Mouse (Mus musculus): ENCODE results near the gene Atp6v1e2. TPM values are rescaled to one million over a fixed set of nuclear protein-coding genes. Genes with fewer than 3 reads are reported as not detected.

Gene Atp6v1e2
- total RNA-seq (2015) (not detected in 2 replicates), total RNA-seq (2017) (not detected in 2 replicates)

DNA sequence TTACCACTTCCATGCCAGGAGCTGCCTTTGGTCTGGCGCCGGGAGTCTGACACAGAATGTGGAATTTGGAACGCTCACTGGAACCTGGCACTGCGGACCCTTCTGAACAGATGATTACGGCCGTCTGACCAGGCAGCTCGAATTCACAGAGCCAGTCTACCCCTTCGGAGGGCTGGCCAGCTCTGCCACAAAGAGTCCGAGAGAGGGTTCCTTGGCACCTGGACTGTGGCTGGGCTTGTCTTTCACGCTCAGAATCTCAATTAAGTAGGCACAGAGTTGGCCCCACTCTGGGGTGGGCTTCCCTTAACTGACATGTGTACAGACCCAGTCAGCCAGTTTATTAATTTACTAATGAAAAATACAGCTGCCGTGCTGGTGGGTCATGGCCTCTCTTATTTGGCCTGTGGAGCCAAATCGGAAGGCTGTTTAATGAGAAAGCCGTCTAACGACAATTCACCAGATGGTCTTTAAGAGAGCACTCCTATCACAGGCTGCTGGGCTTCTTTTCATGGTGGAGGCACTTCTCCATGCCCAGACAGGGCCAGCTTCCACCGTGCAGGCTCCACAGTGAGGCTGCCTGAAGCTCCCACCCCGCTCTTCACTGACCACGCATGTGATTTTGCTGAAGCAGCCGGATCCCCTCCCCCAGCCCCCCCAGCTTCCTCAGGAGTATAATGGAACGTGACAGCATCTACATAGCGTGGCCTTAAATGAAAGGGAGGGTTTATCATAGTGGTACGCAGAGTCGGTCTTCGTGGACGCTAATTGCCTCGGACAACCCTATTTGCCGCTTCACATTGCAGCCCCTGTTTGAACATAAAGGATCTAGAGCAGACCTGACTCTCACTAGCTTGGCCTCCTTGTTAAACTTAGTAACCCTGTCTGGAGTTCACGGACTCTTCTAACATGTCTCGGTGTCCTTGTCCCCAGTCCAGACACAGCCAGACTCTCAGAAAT is at the start of gene Atp6v1e2:
Gene Atp6v1e2 (minus strand): TSS at position 58 of the 957 bp plus-strand sequence.
- ATAC-seq (replicated peaks; ENCODE audit: poor library complexity), result no peak

DNA sequence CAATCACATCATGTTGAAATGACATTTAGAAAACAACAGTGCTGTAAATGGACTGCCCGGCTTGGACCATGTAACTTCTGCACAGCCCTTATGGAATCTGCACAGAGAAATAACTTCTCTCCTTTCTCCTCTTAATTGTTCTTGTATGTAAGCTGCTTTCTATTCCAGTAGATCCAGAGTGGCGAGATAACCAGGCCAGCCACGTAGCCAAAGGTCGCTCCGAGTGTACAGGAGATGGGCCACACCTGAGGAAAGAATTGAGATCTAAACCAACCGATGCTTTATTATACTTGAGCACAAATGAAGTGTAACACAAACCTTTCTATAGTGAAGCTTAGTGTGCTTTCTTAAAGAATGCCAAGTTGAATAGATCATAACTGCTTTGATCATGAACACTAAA is 49.6 kb upstream of the Atp6v1e2 start:
- ATAC-seq (replicated peaks; ENCODE audit: poor library complexity), result no peak

DNA sequence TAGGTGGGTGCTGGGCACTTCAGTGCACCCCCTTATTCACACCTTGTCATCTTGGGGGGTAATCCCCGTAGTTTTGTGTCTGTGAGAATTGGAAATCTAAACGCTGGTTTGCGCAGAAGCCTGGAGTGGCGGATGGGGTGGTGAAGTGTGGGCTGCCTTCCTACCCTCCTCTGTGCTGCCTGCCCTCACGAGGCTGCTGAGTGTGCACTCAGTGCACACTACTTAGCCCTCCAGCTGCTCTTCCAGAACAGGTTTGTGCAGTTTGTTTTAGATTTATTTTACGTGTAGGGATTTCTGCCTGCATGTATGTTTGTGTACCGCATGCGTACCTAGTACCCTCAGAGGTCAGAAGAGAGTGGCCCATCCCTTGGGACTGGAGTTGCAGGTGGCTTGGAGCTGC is 43.6 kb upstream of the Atp6v1e2 start:
- no peak for ATAC-seq (replicated peaks; ENCODE audit: poor library complexity)

DNA sequence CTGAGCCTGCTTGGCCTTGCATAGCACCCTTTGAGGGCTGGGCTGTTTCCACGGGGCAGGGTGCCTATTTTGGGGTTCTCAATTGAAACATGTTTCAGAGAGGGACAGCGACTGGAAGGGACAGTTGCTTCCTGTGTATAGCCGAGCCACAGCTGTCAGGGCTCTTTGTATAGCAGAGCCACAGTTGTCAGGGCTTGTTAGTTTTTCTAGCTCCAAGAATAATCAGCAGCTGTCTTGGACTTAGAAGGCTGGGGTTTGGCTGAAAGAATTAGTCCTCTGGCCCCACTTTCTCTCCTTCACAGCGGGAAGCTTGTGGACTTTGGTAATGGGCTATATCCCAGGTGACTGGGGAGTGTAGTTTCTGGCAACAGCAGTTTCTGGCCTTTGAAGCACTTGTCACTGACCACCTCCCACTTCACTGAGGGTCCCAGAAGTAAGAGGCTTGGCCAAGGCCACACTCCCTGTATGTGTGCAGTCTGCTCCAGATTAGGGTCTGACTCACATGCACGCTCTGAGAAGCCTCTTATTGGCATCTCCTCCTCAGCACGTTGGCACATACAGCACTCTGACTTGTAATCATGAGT is 41.0 kb upstream of the Atp6v1e2 start:
- ATAC-seq (replicated peaks; ENCODE audit: poor library complexity), result no peak

DNA sequence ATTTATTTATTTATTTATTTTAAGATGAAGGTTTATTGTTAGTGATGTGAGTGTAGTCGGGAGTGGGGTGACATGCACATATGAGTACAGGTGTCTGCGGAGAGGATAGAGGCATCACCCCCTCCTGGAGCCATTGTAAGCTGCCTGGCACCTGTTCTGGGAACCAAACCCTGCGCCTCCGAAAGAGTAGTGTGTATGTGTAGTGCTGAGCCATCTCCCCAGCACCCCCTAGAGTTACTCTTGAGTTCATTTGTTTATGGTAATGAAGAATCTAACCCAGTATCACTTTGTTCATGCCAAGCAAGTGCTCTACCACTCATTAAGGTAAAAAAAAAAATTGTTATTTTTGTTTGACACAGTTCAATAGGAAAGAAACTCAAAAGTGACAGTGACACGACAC is 40.5 kb upstream of the Atp6v1e2 start:
- ATAC-seq (replicated peaks; ENCODE audit: poor library complexity), result no peak

DNA sequence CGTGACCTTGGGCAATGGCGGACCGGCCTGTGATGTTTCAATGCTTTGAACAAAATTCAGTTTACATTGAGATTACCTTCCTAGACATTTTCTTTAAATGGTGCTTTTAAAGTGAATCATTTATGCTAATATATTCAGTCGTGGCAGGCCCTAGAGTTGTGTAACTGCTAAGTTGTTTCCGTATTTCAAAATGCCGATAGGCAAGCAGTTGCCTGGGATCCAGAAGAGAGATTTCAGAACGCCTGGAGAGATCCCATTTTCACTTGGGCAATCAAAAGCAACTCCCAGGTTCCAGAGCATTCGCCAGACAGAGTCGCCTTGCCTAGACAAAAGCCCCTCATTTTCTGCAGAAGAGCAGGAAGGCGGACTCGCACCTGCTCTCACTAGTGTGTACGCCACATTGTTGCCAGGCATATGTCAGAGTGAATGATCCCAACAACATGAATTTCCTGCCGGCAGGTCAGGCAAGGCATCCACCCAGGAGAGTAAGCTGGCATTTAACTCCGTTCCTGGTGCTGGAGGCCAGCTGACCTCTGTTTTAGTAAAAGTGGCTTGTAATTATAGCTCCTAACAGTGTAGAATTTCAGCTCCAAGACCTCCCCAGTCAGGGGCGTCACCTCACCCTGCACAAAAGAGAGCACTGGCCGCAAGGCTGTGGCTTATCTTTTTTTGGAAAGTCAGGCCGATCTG is 38.9 kb upstream of the Atp6v1e2 start:
- ATAC-seq (replicated peaks; ENCODE audit: poor library complexity), result 0 out of 2 replicates have a peak, but pooled peaks have one; percentile 42

DNA sequence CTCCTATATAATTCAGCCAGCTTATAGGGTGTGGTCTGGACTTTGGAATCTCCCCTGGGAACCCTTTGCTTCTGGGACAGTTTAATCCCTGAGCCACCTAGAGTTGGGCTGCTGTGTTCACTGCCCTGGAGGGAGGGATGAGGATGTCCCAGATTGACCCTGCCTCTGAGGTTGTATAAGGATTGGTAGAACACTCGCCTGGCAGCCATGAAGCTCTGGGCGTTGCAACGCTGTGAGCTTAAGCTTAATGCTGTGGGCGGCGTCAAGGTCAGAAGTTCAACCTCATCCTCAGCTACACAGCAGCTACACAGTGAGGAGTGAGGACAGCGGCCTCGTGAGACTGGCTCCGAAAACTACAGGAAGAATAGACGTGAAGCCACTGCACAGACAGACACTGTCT is 34.8 kb upstream of the Atp6v1e2 start:
- ATAC-seq (replicated peaks; ENCODE audit: poor library complexity), result no peak

DNA sequence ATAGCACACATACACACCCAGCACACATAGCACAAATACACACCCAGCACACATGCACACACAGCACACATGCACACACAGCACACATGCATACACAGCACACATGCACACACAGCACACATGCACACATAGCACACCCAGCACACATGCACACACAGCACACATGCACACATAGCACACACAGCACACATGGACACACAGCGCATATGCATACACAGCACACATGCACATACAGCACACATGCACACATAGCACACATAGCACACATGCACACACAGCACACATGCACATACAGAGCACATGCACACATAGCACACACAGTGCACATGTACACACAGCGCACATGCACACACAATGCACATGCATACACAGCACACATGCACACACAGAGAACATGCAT is 34.0 kb upstream of the Atp6v1e2 start:
- ATAC-seq (replicated peaks; ENCODE audit: poor library complexity), result no peak

DNA sequence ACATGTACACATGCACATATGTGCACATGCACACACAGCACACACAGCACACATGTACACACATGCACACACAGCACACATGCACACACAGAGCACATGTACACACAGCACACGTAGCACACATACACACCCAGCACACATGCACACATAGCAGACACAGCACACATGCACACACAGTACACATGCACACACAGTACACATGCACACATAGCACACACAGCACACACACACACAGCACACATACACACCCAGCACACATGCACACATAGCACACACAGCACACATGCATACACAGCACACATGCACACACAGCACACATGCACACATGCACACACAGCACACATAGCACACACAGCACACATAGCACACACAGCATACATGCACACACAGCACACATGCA is 33.5 kb upstream of the Atp6v1e2 start:
- ATAC-seq (replicated peaks; ENCODE audit: poor library complexity), result no peak

DNA sequence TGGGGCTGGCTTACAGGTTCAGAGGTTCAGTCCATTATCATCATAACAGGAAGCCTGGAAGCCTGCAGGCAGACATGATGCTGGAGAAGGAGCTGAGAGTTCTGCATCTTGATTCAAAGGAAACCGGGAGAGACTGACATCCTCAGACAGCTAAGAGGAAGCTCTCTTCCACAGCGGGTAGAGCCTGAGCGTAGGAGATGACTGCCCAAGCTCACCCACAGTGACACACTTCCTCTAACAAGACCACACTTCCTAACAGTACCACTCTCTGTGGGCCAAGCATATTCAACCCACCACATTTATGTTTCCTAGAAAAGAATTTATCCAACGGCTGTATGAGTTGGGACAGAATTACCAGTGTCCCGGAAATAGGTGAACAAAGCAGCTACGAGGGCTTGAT is 30.8 kb upstream of the Atp6v1e2 start:
- ATAC-seq (replicated peaks; ENCODE audit: poor library complexity), result peak; percentile 92

DNA sequence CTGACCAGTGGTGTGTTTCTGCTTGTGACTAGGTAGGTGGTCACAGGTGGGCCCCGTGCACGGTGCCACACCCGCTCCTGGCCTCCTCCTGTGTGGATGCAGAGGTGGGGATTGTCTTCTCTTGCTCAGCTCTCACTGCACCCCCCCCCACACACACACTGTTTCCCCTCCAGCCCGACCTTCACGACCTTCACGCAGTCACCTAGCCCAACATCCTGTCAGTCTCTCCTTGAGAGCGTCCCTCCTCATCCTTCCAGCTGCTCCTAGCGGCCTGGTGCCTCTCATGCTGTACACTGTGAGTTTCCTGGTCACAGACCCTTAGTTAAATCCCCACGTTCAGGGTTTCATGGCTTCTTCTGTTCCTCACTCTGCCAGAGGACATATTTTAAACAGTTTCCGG is 28.7 kb upstream of the Atp6v1e2 start:
- no peak for ATAC-seq (replicated peaks; ENCODE audit: poor library complexity)

DNA sequence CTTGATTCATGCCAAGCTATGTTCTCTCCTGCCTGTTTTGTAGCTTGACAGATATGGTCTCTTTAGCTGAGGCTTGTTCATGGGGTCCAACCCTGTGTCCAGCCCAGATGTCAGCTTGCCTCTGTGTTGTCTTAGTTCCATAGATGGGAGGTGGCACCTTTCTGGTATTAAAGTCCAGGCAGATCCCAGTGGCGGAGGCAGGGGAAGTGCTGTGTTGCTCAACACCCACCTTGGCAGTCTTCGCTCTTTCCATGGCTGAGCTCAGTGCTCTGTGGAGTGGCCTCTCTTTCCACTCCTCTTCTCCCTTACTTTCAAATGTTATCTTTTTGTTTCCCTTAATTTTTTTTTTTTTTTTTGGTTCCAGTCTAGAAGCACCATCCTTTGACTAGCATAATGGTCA is 25.4 kb upstream of the Atp6v1e2 start:
- ATAC-seq (replicated peaks; ENCODE audit: poor library complexity), result peak; percentile 57

DNA sequence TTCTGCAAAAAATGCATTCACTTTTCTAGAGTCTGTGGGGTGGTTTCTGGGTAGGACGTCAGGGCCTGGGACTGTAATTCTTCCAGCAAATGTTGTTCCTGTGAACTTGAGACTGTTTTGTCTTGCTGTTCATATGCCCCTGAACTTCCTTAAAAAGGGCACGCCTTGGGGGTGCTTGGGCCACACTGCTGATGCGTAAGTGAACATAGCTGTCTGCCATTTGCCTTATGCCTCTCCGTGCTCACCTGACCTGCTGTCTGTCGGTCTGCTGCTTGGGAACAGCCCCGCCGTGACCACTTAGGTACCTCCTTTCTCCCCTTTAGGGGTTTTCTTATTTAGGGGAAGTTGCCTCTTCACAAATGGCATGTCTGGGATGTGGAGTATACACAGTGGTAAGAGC is 24.2 kb upstream of the Atp6v1e2 start:
- peak; percentile 21; the same call in 1 of the 2 replicates for ATAC-seq (replicated peaks; ENCODE audit: poor library complexity)

DNA sequence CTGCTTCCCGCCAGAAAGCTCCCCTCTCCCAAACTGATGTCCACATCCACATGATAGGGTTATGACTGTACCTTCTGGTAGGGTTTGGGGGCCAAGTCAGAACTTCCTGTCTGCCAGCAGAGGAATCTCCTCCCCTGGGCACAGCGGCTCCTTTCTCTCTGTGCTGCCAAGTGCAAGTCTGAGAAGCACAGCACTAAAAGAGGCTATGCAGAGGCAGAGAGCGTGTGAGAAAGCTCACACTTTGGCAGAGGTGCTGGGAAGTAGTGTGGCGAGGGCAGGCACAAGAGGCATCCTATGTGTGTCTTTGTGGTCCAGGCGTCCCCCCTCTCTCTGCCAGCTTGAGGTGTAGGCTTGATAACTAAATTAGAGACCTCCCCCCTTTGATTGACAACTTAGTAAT is 23.3 kb upstream of the Atp6v1e2 start:
- 0 out of 2 replicates have a peak, but pooled peaks have one; percentile 10 for ATAC-seq (replicated peaks; ENCODE audit: poor library complexity)

DNA sequence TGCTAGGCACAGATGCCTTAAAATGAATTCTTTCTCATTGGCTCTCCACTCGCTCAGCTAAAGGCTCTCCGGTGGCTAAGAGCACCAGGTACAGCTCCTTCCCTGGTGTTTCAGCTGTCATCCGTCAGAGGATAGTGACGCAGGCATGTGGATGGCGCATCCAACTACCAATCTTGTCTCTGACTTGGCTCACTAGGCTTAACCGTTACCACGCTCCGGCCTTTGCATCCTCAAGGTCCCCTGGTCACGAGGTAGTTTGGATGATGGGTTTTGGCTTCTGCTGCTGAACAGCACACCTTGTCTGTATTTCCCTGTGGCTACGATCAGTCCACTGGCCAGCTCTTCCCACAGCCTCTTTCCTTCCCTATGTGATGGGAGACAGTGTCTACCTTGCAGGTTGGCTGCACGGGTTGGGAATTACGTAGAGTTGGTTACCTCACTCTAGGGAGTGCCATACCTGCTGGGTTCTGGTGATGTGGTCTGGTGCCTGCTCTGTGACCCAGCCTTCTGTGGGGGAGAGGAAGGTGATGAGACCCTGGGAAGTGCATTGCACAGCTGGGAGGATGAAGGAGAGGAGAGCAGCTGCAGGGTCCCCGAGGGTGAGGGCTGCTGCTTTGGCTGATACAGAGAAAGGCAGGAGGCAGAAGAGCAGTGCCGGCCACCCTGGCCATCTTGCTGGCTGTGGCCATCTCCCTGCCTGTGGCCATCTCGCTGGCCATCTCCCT is 22.5 kb upstream of the Atp6v1e2 start:
- no peak for ATAC-seq (replicated peaks; ENCODE audit: poor library complexity)

DNA sequence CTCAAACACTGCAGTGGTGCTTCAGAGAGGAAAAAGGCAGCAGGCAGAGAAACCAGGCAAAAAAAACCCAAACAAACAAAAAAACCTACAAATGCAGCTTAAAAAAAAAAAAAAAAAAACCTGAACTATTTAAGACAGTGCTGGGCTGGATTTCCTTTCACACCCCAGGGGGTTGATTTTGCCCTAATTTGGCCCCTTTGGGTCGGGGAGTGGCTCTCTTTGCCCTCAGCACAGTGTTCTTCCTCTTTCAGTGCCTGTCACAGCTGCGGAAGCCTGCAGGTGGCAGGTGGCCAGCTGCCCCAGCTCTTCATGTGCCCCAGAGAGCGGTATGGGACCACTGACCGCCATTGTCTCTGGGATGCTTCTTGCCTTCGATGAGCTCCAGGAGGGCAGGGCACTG is 21.9 kb upstream of the Atp6v1e2 start:
- ATAC-seq (replicated peaks; ENCODE audit: poor library complexity), result peak; percentile 63

DNA sequence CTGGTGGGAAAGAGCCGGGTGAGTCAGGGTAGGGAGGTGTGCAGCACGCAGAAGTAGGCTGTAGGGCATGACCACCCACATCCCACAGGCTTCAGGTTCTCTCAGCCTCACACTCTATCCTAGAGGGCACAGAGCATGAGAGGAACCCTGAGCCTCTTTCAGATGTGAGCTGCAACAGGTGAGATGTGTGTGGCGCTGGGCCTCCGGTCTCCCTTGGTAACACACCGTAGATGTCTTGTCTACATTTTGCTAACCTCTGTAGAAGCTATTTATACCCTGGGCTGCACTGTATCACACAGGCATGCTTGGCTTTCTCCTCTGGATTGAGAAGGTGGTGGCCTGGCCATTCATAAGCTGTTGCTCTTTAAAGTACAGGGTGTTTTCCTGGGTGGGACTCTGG is 20.9 kb upstream of the Atp6v1e2 start:
- no peak for ATAC-seq (replicated peaks; ENCODE audit: poor library complexity)

DNA sequence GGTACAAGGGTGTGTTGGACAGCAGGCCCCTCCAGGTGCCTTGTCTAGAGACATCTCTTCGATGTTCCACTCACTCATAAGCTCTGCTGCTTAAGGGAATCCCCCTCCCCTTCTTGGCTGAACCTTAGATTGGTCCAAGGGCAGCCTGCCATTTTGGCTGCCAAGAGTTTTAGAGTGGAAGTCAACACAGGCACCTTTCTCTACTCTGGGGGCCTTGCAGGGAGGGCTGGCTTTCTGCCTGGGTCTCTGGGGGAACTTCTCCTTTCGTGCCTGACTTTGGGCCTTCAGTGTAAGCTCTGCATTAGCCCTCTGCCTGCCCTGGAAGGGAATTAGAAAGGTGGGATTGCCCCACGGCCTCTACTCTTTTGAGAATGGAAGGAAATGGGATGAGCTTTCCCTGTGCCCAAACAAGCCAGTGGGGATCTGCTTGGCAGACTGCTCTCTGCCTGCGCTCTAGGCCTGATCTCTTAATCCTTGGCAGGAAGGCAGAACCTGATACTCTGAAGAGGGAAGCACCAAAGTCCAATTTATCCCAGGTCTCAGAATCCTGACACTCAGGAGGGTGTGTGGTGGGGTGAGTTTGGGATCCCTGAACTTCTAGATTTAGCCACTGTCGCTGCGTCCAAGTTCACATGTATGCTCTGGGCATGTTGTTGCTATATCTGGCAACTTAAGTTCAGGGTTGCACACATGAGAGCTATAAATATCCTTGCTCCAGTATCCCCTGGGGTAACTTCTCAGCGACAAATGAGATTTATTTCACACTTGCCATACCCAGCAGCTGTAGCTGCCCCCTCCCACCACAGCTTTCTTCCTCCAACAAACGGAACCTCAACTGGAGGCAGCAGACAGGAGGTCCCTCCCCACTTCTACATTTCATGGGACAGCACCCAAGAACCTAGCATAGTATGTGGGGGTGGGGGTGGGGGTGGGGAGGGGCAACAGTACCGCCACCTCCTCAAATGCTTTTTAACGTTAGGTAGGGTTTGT is 20.1 kb upstream of the Atp6v1e2 start:
- no peak for ATAC-seq (replicated peaks; ENCODE audit: poor library complexity)

DNA sequence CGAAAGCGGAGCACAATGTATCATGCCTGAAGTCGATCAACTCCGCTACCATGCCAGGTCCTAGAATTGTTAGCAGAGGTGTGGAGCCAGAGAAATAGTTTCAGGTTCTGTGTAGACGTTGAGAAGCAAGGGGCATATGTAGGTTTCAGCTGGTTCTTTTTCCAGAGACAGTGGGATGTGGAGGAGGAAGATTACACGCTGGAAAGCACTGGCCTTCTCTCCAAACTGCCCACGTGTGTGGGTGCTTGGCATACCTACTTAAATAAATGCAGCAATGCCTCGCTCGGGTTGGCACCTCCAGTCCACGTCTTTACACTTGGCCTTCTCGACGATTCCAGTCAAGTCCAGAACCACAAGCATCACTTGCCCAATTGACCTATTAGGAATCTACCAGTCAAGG is 19.4 kb upstream of the Atp6v1e2 start:
- ATAC-seq (replicated peaks; ENCODE audit: poor library complexity), result no peak

DNA sequence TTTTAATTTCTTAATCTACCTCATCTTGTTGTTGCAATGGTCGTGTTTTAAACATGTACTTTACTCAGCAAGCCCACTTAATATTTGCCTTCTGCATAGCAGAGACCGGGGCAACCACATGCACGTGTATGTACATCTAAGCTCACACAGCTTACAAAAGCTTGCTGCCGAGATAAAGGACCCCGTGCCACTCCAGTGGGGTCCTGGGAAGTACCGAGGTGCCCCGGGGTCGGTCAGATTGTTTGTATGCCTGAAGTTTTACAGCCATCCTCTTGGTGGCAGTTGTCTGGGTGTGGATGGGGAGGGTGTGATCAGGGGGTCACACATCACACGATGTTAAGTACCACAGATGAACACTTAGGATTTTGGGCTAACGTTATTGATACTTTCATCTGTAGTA is 18.3 kb upstream of the Atp6v1e2 start:
- no peak for ATAC-seq (replicated peaks; ENCODE audit: poor library complexity)

Data from megakaryocyte progenitor cell, adult 5-6 weeks (primary cell).